Comparison of ENCODE assay signal across 16 mouse cellular contexts in the genomic region with DNA sequence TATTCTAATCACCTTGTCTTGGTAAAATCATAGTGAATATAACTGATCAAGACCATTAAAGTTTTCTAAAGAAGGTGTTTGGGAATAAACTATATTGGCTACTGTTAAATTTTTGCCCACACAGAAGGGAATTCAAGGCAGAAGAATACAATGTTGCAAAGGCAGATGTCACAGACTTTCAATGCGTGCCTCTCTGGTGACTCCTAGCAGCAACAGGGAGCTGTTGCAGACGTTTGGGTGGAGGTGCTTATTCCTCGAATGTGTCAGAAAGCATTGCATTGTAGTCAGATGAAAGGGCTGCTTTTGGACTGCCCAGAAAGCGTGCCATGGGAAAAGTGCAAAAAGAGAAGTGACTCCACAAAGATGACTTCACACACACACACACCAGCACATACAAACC. TPM values are rescaled to one million over a fixed set of nuclear protein-coding genes. Genes with fewer than 3 reads are reported as not detected.
DNase-seq lines count a peak whose midpoint lies in the region; ATAC-seq and TF ChIP-seq lines count a peak whose summit lies in the region.
"Had no signal": no experiment of that assay in that cellular context is flagged by ENCODE, and none has a peak within 500 bp of the region (broad histone marks: within the 10 kb centered on the region; RNA-seq: fewer than 3 reads in every experiment).

No protein-coding gene starts in this region.

- peak; percentile 43 for DNase-seq in forebrain, postnatal 0 days
- no peak for DNase-seq in forebrain, embryonic 11.5 days (ENCODE audit: low spot score)
- no peak for DNase-seq in kidney, postnatal 0 days (ENCODE audit: low spot score)
- DNase-seq in kidney, postnatal 36 days: no peak
- DNase-seq in lung, postnatal 0 days (ENCODE audit: low spot score): no peak
- DNase-seq in lung, postnatal 10 days: no peak
- DNase-seq in brain, adult 2 months (ENCODE audit: low read depth, low spot score): peak; percentile 74
- no peak for DNase-seq in cerebellum, adult 9-11 months
- DNase-seq: embryo, embryonic 11 days; gastrocnemius, postnatal 14 days; thymus, postnatal 25 days had no signal

- no peak overlapping the region for H3K4me2 ChIP-seq in forebrain, postnatal 0 days (ENCODE audit: low read depth)
- H3K4me2 ChIP-seq in forebrain, embryonic 11.5 days (ENCODE audit: low read depth, low read length, severe bottlenecking): no peak overlapping the region
- H3K4me2 ChIP-seq in kidney, postnatal 0 days (ENCODE audit: low read length): no peak overlapping the region
- no peak overlapping the region for H3K4me2 ChIP-seq in lung, postnatal 0 days (replicated peaks; ENCODE audit: low read depth, low read length)
- H3K4me2 ChIP-seq: kidney, embryonic 15.5 days had no signal

- peak; percentile 59; the same call in 1 of the 2 replicates for ATAC-seq in forebrain, postnatal 0 days
- ATAC-seq in forebrain, embryonic 11.5 days (replicated peaks; ENCODE audit: low FRiP score): no peak
- ATAC-seq in kidney, postnatal 0 days (replicated peaks; ENCODE audit: low FRiP score, low read depth): no peak
- ATAC-seq in lung, postnatal 0 days: no peak
- ATAC-seq: inflammation-experienced regulatory T-cells, adult 6 months; midbrain, embryonic 16.5 days had no signal

- H3K4me3 ChIP-seq in forebrain, postnatal 0 days (ENCODE audit: low read depth, low read length): no peak overlapping the region
- no peak overlapping the region for H3K4me3 ChIP-seq in forebrain, embryonic 11.5 days (ENCODE audit: low read depth, low read length)
- no peak overlapping the region for H3K4me3 ChIP-seq in kidney, postnatal 0 days (replicated peaks; ENCODE audit: low read depth, low read length)
- no peak overlapping the region for H3K4me3 ChIP-seq in lung, postnatal 0 days (ENCODE audit: low read depth, low read length)
- H3K4me3 ChIP-seq: kidney, embryonic 15.5 days; limb, embryonic 10.5 days had no signal

- H3K27ac ChIP-seq in forebrain, postnatal 0 days (ENCODE audit: low read depth, low read length): no peak overlapping the region
- no peak overlapping the region for H3K27ac ChIP-seq in forebrain, embryonic 11.5 days (ENCODE audit: low read depth, low read length)
- H3K27ac ChIP-seq in kidney, postnatal 0 days: no peak overlapping the region
- H3K27ac ChIP-seq in lung, postnatal 0 days (ENCODE audit: low read length): no peak overlapping the region
- H3K27ac ChIP-seq: kidney, embryonic 15.5 days; limb, embryonic 10.5 days had no signal

- TF ChIP-seq CTCF in forebrain, postnatal 0 days (IDR thresholded peaks at IDR 0.05; ENCODE audit: low read depth): peak; percentile 63
- TF ChIP-seq CTCF in kidney, postnatal 0 days (IDR thresholded peaks at IDR 0.05; ENCODE audit: low read depth): peak; percentile 40; the same call in 1 of the 2 replicates
- peak; percentile 57 for TF ChIP-seq CTCF in lung, postnatal 0 days (IDR thresholded peaks at IDR 0.05)

- H3K36me3 ChIP-seq in forebrain, postnatal 0 days (ENCODE audit: insufficient read depth): peaks cover 24% of the 10 kb centered on the region
- peaks cover 5% of the 10 kb centered on the region; the same call in 1 of the 2 replicates for H3K36me3 ChIP-seq in forebrain, embryonic 11.5 days (ENCODE audit: control insufficient read depth, insufficient read depth, low read length)
- H3K36me3 ChIP-seq in kidney, postnatal 0 days (ENCODE audit: insufficient read depth, low read length): peaks cover 48% of the 10 kb centered on the region
- peaks cover 11% of the 10 kb centered on the region for H3K36me3 ChIP-seq in lung, postnatal 0 days (ENCODE audit: insufficient read depth, low read length)

- H3K9me3 ChIP-seq in forebrain, postnatal 0 days (ENCODE audit: low read length): no peaks in the 10 kb centered on the region
- no peaks in the 10 kb centered on the region for H3K9me3 ChIP-seq in forebrain, embryonic 11.5 days (ENCODE audit: control insufficient read depth, low read length)
- H3K9me3 ChIP-seq in kidney, postnatal 0 days (replicated peaks; ENCODE audit: low read length): no peaks in the 10 kb centered on the region
- H3K9me3 ChIP-seq in lung, postnatal 0 days (ENCODE audit: low read length): no peaks in the 10 kb centered on the region
- H3K9me3 ChIP-seq: G1E; kidney, embryonic 15.5 days; limb, embryonic 10.5 days had no signal

- no peak overlapping the region for H3K9ac ChIP-seq in forebrain, postnatal 0 days
- H3K9ac ChIP-seq in forebrain, embryonic 11.5 days (ENCODE audit: low read length): no peak overlapping the region
- no peak overlapping the region for H3K9ac ChIP-seq in kidney, postnatal 0 days (ENCODE audit: low read depth, low read length)
- no peak overlapping the region for H3K9ac ChIP-seq in lung, postnatal 0 days (replicated peaks; ENCODE audit: low read depth)
- H3K9ac ChIP-seq: kidney, embryonic 15.5 days had no signal

- 40% methylated on average over 4 of the region's 4 CpGs for WGBS in forebrain, postnatal 0 days
- WGBS in forebrain, embryonic 11.5 days: 69% methylated on average over 4 of the region's 4 CpGs
- 65% methylated on average over 4 of the region's 4 CpGs for WGBS in kidney, postnatal 0 days
- WGBS in lung, postnatal 0 days: 56% methylated on average over 4 of the region's 4 CpGs

- TF ChIP-seq EP300 in lung, postnatal 0 days (IDR thresholded peaks at IDR 0.05): no peak

- peaks cover 4% of the 10 kb centered on the region; the same call in 1 of the 2 replicates for H3K4me1 ChIP-seq in forebrain, postnatal 0 days (ENCODE audit: insufficient read depth)
- no peaks in the 10 kb centered on the region for H3K4me1 ChIP-seq in forebrain, embryonic 11.5 days (replicated peaks; ENCODE audit: control insufficient read depth, insufficient read depth, low read length)
- no peaks in the 10 kb centered on the region for H3K4me1 ChIP-seq in kidney, postnatal 0 days (replicated peaks; ENCODE audit: insufficient read depth, low read length)
- no peaks in the 10 kb centered on the region for H3K4me1 ChIP-seq in lung, postnatal 0 days (ENCODE audit: insufficient read depth, low read depth, low read length)
- H3K4me1 ChIP-seq: kidney, embryonic 15.5 days; limb, embryonic 10.5 days had no signal

- H3K27me3 ChIP-seq in forebrain, postnatal 0 days (ENCODE audit: insufficient read depth, low read length): no peaks in the 10 kb centered on the region
- no peaks in the 10 kb centered on the region for H3K27me3 ChIP-seq in forebrain, embryonic 11.5 days (ENCODE audit: control insufficient read depth, insufficient read depth, low read length)
- no peaks in the 10 kb centered on the region for H3K27me3 ChIP-seq in kidney, postnatal 0 days (ENCODE audit: insufficient read depth, low read length)
- H3K27me3 ChIP-seq in lung, postnatal 0 days (replicated peaks; ENCODE audit: insufficient read depth, low read length): no peaks in the 10 kb centered on the region
- H3K27me3 ChIP-seq: kidney, embryonic 15.5 days had no signal

RNA-seq across cellular contexts. Expression of a gene that starts 55.0 kb away (rescaled TPM):
- 11.7 and 14.1 TPM in 2 replicates for total RNA-seq in forebrain, postnatal 0 days (2014; rRNA removed)
- 4.6 and 6.2 TPM in 2 replicates for polyA plus RNA-seq in forebrain, postnatal 0 days (2015; fragmentation: Nextera tagmentation; extraction: Ambion mirVana)
- 9.1 and 9.8 TPM in 2 replicates for polyA plus RNA-seq in forebrain, embryonic 11.5 days (2014; fragmentation: Nextera tagmentation; extraction: Ambion mirVana)
- 19.4 and 21.0 TPM in 2 replicates for polyA plus RNA-seq in kidney, postnatal 0 days (2015; fragmentation: Nextera tagmentation; extraction: Ambion mirVana)
- 24.4 and 26.2 TPM in 2 replicates for polyA plus RNA-seq in lung, postnatal 0 days (2015; fragmentation: Nextera tagmentation; extraction: Ambion mirVana)

Comparison
In these comparisons a context has a peak if more than half of its experiments do, and no peak if none do; other contexts are left out.
1. DNase-seq: peak in forebrain, postnatal 0 days (single experiment) and brain, adult 2 months (single experiment); none in forebrain, embryonic 11.5 days (single experiment), kidney, postnatal 0 days (single experiment), kidney, postnatal 36 days (0 of 2), lung, postnatal 0 days (single experiment), lung, postnatal 10 days (single experiment) and cerebellum, adult 9-11 months (single experiment).
2. Peak in every context shown above with its lines, with median percentiles within 50 percentile points of each other: CTCF ChIP-seq.